Mouse (Mus musculus) megakaryocyte, embryonic 14.5 days (primary cell): ENCODE results near the gene Ubald2. TPM values are rescaled to one million over a fixed set of nuclear protein-coding genes. Genes with fewer than 3 reads are reported as not detected.
A peak's percentile ranks its signal among the peaks of the same experiment; 100 is the strongest.

Experiments
- H3K27me3 ChIP-seq: replicated peaks from 2 replicates; pipeline ENCODE3; 2012; ENCODE audit warnings: inconsistent platforms
- H3K36me3 ChIP-seq: replicated peaks from 2 replicates; pipeline ENCODE3; 2012; ENCODE audit warnings: low read length, inconsistent platforms, mixed read lengths
- H3K4me1 ChIP-seq: 2 replicates; pipeline ENCODE4 v1.6.1; 2012; ENCODE audit warnings: inconsistent platforms
- H3K4me3 ChIP-seq: replicated peaks from 2 replicates; pipeline ENCODE3; 2012; ENCODE audit warnings: moderate library complexity, mild to moderate bottlenecking, inconsistent platforms
- H3K9me3 ChIP-seq: 2 replicates; pipeline ENCODE4 v1.6.1; 2012; ENCODE audit warnings: inconsistent platforms
- FLI1 ChIP-seq: IDR thresholded peaks from 2 replicates; pipeline ENCODE4 v1.6.1; 2012; ENCODE audit warnings: low read length, inconsistent platforms, mixed read lengths
- GATA1 ChIP-seq: IDR thresholded peaks from 3 replicates; pipeline ENCODE4 v1.6.1; 2012; ENCODE audit warnings: mixed read lengths, low read length, inconsistent platforms, borderline replicate concordance
- polyA plus RNA-seq: library from polyadenylated mRNA; stranded (reverse); fragments of >175 nt; gene quantifications from 2 replicates; pipeline ENCODE4 v1.2.3, GENCODE M21; 2012; ENCODE audit warnings: low replicate concordance; ENCODE audit not compliant: insufficient read depth

Gene Ubald2
- polyA plus RNA-seq, 1 experiment, result 805 TPM

DNA sequence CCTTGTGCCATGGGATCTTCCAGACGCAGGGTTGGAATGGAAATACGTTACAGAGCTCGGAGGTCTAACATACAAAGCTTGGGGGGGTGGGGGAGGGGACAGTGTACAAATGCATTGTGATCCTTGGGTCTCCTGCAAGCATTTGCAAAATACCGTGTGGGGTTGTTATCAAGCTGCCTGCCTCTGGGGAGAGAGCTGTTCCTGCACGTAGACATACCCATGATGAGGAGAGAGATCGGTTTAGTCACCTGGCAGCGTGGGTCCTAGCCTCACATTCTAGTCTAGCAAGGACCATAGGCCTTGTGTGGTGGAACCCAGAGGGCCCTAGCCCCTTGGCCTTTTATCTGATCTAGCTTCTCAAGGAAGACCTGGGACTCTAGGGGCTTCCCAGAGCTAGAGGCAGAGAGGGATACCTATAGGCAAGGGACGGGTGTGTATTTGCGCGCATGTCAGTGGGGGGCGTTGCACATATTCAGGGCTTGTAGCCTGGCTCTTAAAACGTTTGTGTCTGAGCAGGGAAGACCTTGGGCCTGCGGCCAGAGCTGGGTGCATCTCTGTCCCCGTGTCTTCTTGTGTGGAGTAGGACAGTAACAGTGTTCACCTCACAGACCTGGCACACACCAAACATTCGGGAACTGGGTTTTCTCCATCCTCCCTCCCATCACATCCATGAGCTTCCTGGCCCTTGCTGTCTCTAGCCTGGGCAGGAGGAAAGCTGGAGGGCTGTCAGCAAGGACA, 8.4 kb downstream of the Ubald2 start:
- Histone ChIP-seq H3K4me3 (no peak overlapping the region), H3K27me3 (peaks cover 20% of the 10 kb centered on the region), H3K36me3 (peaks cover 33% of the 10 kb centered on the region), H3K9me3 (no peaks in the 10 kb centered on the region), H3K4me1 (peaks cover 37% of the 10 kb centered on the region)
- TF ChIP-seq FLI1, result no peak
- no peak for TF ChIP-seq GATA1

DNA sequence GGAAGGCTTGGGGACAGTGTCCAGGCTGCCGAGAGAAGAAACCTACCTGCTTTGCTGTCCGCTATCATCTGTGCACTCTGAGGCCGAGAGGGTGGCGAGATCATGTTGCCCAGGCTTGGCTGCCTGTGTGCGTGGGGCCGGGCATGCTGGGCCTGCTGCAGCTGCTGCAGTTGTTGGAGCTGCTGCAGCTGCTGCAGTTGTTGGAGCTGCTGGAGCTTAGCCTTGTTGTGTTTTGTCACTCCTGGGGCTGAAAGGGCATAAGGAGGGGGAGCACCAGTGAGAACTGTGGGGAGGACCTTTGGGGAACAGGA, 8.9 kb downstream of the Ubald2 start:
- peaks cover 36% of the 10 kb centered on the region for H3K4me1 ChIP-seq
- H3K27me3 ChIP-seq, result peaks cover 25% of the 10 kb centered on the region
- H3K4me3 ChIP-seq, result no peak overlapping the region
- peaks cover 28% of the 10 kb centered on the region for H3K36me3 ChIP-seq
- H3K9me3 ChIP-seq, result no peaks in the 10 kb centered on the region
- TF ChIP-seq GATA1, result no peak
- TF ChIP-seq FLI1, result no peak

DNA sequence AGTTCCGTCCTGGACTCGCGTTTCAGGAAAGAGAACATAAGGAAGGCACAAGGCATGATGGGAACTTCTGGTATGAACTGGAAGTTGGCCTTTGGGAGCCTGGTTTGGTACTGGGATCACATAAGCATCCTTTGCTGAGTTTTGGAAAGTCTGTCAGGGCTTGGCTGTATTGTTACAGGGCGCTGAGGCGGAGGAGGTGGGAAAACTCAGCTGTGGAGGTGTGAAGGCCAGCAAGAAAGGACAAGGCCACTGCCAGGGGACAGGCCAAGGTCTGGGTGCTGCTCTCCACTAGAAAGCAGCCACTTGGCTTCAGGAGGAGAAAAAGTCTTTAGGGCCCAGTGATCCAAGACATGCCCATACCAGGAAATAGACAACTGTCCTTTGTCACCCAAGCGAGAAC, 9.4 kb downstream of the Ubald2 start:
- Histone ChIP-seq H3K27me3 (peaks cover 30% of the 10 kb centered on the region), H3K9me3 (no peaks in the 10 kb centered on the region), H3K4me3 (no peak overlapping the region), H3K36me3 (peaks cover 27% of the 10 kb centered on the region), H3K4me1 (peaks cover 38% of the 10 kb centered on the region)
- TF ChIP-seq GATA1, result no peak
- TF ChIP-seq FLI1, result no peak

DNA sequence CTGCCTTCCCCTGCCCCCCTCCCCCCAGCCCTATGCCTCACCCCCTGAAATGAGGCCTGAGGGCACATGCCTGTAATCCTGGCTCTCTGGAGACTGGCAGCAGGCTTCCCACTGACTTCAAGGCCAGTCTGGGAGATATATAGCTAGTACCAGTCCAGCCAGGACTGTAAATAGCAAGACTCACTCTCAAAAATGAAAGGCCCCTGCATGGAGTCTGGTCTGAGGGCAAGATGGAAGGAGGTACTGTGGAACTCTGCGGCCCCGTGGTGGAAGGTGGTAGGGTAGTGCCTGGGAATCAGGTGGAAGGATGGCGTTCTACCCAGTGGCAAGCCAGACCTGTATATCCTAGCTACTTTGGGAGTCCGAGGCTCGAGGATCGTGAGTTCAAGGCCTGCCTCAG, 10.0 kb downstream of the Ubald2 start:
- Histone ChIP-seq H3K4me3 (no peak overlapping the region), H3K27me3 (peaks cover 36% of the 10 kb centered on the region), H3K4me1 (peaks cover 38% of the 10 kb centered on the region), H3K36me3 (peaks cover 25% of the 10 kb centered on the region), H3K9me3 (peaks cover 5% of the 10 kb centered on the region; the same call in 1 of the 2 replicates)
- TF ChIP-seq FLI1 (no peak), GATA1 (no peak)

DNA sequence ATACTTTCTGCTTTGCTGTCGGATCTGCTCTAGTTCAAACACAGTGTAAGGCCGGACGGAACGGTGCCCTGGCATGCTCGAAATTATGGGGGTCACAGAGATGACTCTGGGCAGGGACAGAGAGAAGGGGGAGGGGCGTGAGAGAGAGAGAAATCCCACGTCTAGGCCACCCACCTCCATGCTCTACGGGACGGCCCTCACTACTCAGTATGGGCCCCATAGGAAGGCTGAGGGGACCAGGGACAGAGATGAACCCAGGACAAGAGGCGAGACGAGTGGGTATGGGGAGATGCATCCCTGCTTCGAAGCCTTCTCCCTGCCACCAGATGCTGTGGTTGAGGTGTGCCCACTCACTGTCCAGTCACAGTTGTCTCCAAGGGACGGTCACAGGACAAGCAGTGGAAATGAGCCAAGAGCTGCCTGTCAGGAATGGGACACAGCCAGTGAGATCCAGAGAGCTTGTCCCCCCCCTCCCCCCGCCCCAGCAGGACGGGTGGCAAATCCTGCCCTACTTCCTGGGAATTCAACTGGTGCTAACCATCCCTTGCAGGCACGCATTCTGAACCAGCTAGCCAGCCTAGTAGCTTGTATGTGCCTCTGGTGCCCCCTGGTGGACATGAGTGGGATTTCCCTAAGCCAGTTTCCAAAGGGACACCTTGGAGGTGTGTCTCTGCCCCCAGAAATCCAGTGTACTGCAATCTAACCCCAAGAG, 11.9 kb downstream of the Ubald2 start:
- peaks cover 51% of the 10 kb centered on the region for H3K27me3 ChIP-seq
- no peak for TF ChIP-seq FLI1
- no peak for TF ChIP-seq GATA1
- H3K36me3 ChIP-seq, result peaks cover 7% of the 10 kb centered on the region
- H3K4me1 ChIP-seq, result peaks cover 23% of the 10 kb centered on the region
- H3K4me3 ChIP-seq, result peak overlapping the region; percentile 69
- peaks cover 21% of the 10 kb centered on the region for H3K9me3 ChIP-seq

DNA sequence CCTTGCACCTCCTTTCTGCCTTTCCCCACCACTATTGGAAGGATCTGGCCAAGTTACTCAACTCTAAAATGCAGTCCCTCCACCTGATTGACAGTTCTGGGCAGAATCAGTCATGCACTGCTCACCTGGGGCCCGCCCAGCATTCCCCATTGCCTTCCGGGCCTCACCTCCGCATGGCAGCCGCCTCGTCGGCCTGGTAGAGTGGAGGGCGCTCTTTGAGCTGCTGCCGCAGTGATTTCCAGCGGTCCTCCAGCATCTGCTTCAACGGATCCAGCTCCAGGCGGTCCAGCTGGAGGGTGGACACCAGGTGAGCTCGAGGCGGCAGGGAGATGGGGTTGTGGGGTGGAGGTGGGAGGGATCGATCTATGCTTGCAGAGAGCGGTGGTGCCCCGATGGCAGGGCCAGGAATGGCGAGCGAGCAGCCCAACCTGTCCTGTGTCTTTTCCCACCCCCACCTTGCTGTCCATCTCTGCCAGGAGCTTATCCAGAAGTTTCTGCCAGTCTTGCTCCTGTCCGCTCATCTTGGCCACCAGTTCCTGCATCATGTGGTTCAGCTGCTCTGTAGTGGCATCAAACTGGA, 12.5 kb downstream of the Ubald2 start:
- Histone ChIP-seq H3K36me3 (peaks cover 2% of the 10 kb centered on the region), H3K4me1 (peaks cover 22% of the 10 kb centered on the region), H3K27me3 (peaks cover 54% of the 10 kb centered on the region), H3K9me3 (peaks cover 27% of the 10 kb centered on the region), H3K4me3 (no peak overlapping the region)
- TF ChIP-seq GATA1, result no peak
- no peak for TF ChIP-seq FLI1

DNA sequence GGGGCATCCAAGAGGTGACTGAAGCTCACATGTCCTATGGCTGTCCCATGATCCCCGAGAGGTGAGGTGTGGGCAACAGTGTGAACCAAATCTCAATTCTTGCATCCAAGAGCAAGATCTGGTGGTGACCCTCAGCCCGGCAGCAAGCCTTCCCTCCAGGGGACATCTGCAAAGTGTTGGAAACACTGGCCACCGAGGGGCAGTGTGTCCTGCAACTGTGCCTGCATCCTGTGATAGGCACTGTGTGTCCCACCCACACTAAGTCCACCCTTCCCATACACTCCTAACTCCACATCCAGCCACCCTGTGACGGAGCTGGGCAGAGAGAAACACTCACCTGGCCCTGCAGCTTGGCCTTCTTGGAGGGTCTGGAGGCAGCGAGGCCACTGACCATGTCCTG, 13.9 kb downstream of the Ubald2 start:
- H3K9me3 ChIP-seq, result peaks cover 27% of the 10 kb centered on the region
- H3K4me3 ChIP-seq, result no peak overlapping the region
- H3K27me3 ChIP-seq, result peaks cover 61% of the 10 kb centered on the region
- no peaks in the 10 kb centered on the region for H3K36me3 ChIP-seq
- TF ChIP-seq GATA1 (no peak), FLI1 (no peak)
- H3K4me1 ChIP-seq, result peaks cover 22% of the 10 kb centered on the region

DNA sequence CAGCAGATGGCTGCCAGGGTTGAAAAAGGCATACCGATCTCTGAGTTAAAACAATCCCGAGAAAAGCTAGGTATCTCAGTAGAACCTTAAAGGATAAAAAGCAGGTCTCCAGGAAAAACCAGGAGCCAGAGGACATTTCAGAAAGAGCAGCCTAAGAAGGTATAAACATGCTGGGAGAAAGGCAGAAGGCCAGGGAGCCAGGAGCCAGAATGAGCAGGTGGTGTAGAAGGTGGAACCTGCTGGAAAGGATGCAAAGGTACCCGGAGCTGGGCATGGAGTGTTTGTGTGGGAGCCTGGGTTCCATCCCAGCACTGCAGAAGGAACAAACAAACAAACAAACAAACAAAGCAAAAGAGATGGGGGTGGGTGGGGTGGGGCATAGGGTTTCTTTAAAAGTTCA, 15.4 kb downstream of the Ubald2 start:
- no peak for TF ChIP-seq FLI1
- no peak for TF ChIP-seq GATA1
- H3K4me3 ChIP-seq, result no peak overlapping the region
- H3K27me3 ChIP-seq, result peaks cover 70% of the 10 kb centered on the region
- peaks cover 18% of the 10 kb centered on the region for H3K4me1 ChIP-seq
- H3K9me3 ChIP-seq, result peaks cover 27% of the 10 kb centered on the region
- H3K36me3 ChIP-seq, result no peaks in the 10 kb centered on the region

DNA sequence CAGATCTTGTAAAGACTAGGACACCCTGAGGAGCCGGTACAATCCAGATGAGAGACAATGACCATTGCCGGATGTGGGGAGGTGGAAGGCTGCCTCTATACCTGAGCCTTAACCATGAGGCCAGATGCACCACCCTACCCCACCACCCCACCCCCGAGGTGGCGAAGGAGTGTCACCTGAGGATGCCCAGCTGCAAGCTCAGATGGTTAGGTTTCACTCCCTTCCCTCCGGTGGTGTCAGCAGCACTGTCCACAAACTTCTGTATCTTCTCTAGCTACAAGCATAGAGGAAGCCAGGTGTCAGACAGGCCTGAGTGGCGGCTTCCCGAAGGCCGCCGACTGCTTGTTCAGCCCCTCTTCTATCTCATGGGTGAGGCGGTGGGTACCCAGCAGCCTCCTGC, 20.0 kb downstream of the Ubald2 start:
- no peak for TF ChIP-seq GATA1
- no peak for TF ChIP-seq FLI1
- H3K9me3 ChIP-seq, result peaks cover 22% of the 10 kb centered on the region
- H3K4me3 ChIP-seq, result no peak overlapping the region
- H3K36me3 ChIP-seq, result no peaks in the 10 kb centered on the region
- peaks cover 82% of the 10 kb centered on the region for H3K27me3 ChIP-seq
- H3K4me1 ChIP-seq, result peaks cover 11% of the 10 kb centered on the region

DNA sequence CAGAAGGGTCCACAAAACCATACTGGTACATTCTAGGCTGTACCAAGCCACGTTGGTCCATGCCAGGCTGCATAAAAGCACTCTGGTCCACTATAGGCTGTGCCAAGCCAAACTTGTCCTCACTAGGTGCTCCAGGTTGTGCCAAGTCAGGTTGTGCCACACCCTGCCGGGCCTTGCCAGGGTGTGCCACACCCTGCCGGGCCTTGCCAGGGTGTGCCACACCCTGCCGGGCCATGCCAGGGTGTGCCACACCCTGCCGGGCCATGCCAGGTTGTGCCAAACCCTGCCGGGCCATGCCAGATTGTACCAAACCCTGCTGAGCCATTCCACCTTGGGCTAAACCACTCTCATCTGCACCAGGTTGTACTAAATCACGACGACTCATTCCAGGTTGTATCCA, 22.3 kb downstream of the Ubald2 start:
- no peak for TF ChIP-seq FLI1
- no peak for TF ChIP-seq GATA1
- Histone ChIP-seq H3K27me3 (peaks cover 77% of the 10 kb centered on the region), H3K36me3 (no peaks in the 10 kb centered on the region), H3K4me1 (peaks cover 11% of the 10 kb centered on the region), H3K9me3 (peaks cover under 1% of the 10 kb centered on the region; the same call in 1 of the 2 replicates), H3K4me3 (no peak overlapping the region)
